Mouse (Mus musculus) heart, postnatal 0 days (tissue): ENCODE measurements around the gene Cebpzos. TPM values are rescaled to one million over a fixed set of nuclear protein-coding genes. Genes with fewer than 3 reads are reported as not detected.

Experiments used
- ATAC-seq: fragments of 200-750 bp; cut with Nextera tagmentation; 2 replicates; pipeline ENCODE4 v1.8.0; 2017; ENCODE audit warnings: low read depth, moderate number of reproducible peaks, moderate library complexity; ENCODE audit not compliant: insufficient read depth
- DNase-seq: peaks from one replicate; pipeline ENCODE4 v3.0.0-alpha.2; 2016; ENCODE audit warnings: low spot score
- H3K27ac ChIP-seq: fragments of 300-500 bp; sonication (generic); 2 replicates; pipeline ENCODE4 v1.5.1; 2014; ENCODE audit warnings: low read depth, mild to moderate bottlenecking
- H3K27me3 ChIP-seq: fragments of 300-500 bp; sonication (generic); 2 replicates; pipeline ENCODE4 v1.6.1; 2014; ENCODE audit warnings: low read length, mixed read lengths; ENCODE audit not compliant: control insufficient read depth, insufficient read depth
- H3K36me3 ChIP-seq: fragments of 300-500 bp; sonication (generic); replicated peaks from 2 replicates; pipeline ENCODE4 v1.6.1; 2014; ENCODE audit warnings: low read length, mixed read lengths; ENCODE audit not compliant: control insufficient read depth, insufficient read depth
- H3K4me1 ChIP-seq: fragments of 300-500 bp; sonication (generic); 2 replicates; pipeline ENCODE4 v1.6.1; 2014; ENCODE audit warnings: antibody characterized with exemption; ENCODE audit not compliant: control insufficient read depth, insufficient read depth
- H3K4me2 ChIP-seq: fragments of 300-500 bp; sonication (generic); 2 replicates; pipeline ENCODE4 v1.6.1; 2014; ENCODE audit warnings: low read depth, mild to moderate bottlenecking, low read length, moderate library complexity
- H3K4me3 ChIP-seq: fragments of 300-500 bp; sonication (generic); 2 replicates; pipeline ENCODE4 v1.5.1; 2014; ENCODE audit warnings: low read depth, low read length
- H3K9ac ChIP-seq: fragments of 300-500 bp; sonication (generic); replicated peaks from 2 replicates; pipeline ENCODE4 v1.6.1; 2014; ENCODE audit warnings: low read depth, low read length, mixed read lengths
- H3K9me3 ChIP-seq: fragments of 300-500 bp; sonication (generic); replicated peaks from 2 replicates; pipeline ENCODE4 v1.6.1; 2016; ENCODE audit warnings: low read length; ENCODE audit not compliant: control insufficient read depth
- CTCF ChIP-seq: IDR thresholded peaks from 2 replicates; pipeline ENCODE4 v1.5.1; 2016; ENCODE audit warnings: antibody characterized with exemption, control low read depth, low read depth
- EP300 ChIP-seq: IDR thresholded peaks from 2 replicates; pipeline ENCODE4 v1.6.1; 2016; ENCODE audit warnings: antibody characterized with exemption, low read depth
- WGBS: fragments of 180-500 bp; shearing (Covaris S2); extraction: QIAGEN DNeasy Blood & Tissue Kit; methylation state at CpG from one replicate; pipeline ENCODE4 v1.1.7; 2014; 5-methylcytosine and 5-hydroxymethylcytosine counted together
- polyA plus RNA-seq: library from polyadenylated mRNA; unstranded; fragments of >200 nt; fragmentation: Nextera tagmentation; extraction: Ambion mirVana; gene quantifications from 2 replicates; pipeline ENCODE4 v1.2.1, GENCODE M21; 2015
- total RNA-seq: library from RNA; depleted of rRNA; stranded (reverse); fragments of >200 nt; gene quantifications from 2 replicates; pipeline ENCODE4 v1.2.3, GENCODE M21; 2014; ENCODE audit warnings: low replicate concordance

Cebpzos gene
- total and polyA plus RNA-seq, 2 experiments from 2014 or later = 21.4 to 134 TPM

GRCm38 (mm10) chr17:78885286-78886065 is 30.8 kb upstream of the Cebpzos start:
- Histone ChIP-seq H3K4me2 (no peak overlapping the region), H3K27me3 (no peaks in the 10 kb centered on the region), H3K27ac (no peak overlapping the region), H3K36me3 (no peaks in the 10 kb centered on the region; the same call in 1 of the 2 replicates), H3K9ac (no peak overlapping the region), H3K4me1 (peaks cover 8% of the 10 kb centered on the region; the same call in 1 of the 2 replicates), H3K4me3 (no peak overlapping the region), H3K9me3 (peaks cover 5% of the 10 kb centered on the region; the same call in 1 of the 2 replicates)
- 76% methylated on average over 5 of the region's 5 CpGs for WGBS
- DNase-seq = no peak
- TF ChIP-seq EP300 (no peak), CTCF (no peak)
- no peak for ATAC-seq

GRCm38 (mm10) chr17:78888554-78888953 is 27.7 kb upstream of the Cebpzos start:
- no peaks in the 10 kb centered on the region for H3K27me3 ChIP-seq
- no peak overlapping the region for H3K9ac ChIP-seq
- H3K9me3 ChIP-seq = peaks cover 5% of the 10 kb centered on the region; the same call in 1 of the 2 replicates
- ATAC-seq = no peak
- no peaks in the 10 kb centered on the region for H3K36me3 ChIP-seq
- no peaks in the 10 kb centered on the region for H3K4me1 ChIP-seq
- DNase-seq = no peak
- no peak overlapping the region for H3K4me3 ChIP-seq
- H3K4me2 ChIP-seq = no peak overlapping the region
- H3K27ac ChIP-seq = no peak overlapping the region
- WGBS = 80% methylated on average over 4 of the region's 4 CpGs
- no peak for TF ChIP-seq EP300
- TF ChIP-seq CTCF = no peak

- ATAC-seq (no peak), DNase-seq (no peak)
- WGBS = 45% methylated on average over 3 of the region's 3 CpGs
- Histone ChIP-seq H3K4me1 (no peaks in the 10 kb centered on the region), H3K27ac (no peak overlapping the region), H3K4me3 (no peak overlapping the region), H3K4me2 (no peak overlapping the region), H3K36me3 (no peaks in the 10 kb centered on the region), H3K9me3 (peaks cover 5% of the 10 kb centered on the region; the same call in 1 of the 2 replicates), H3K27me3 (no peaks in the 10 kb centered on the region), H3K9ac (no peak overlapping the region)
- TF ChIP-seq EP300 (no peak), CTCF (no peak)
These were observed 27.1 kb upstream of the Cebpzos start for GRCm38 (mm10) chr17:78889184-78889583.

- Histone ChIP-seq H3K9me3 (no peaks in the 10 kb centered on the region), H3K27ac (no peak overlapping the region), H3K27me3 (no peaks in the 10 kb centered on the region), H3K4me2 (no peak overlapping the region), H3K4me3 (no peak overlapping the region), H3K4me1 (no peaks in the 10 kb centered on the region), H3K36me3 (no peaks in the 10 kb centered on the region), H3K9ac (no peak overlapping the region)
- TF ChIP-seq CTCF (no peak), EP300 (no peak)
- DNase-seq = no peak
- ATAC-seq = no peak
- WGBS = 74% methylated on average over 9 of the region's 9 CpGs
These were observed 25.3 kb upstream of the Cebpzos start for GRCm38 (mm10) chr17:78891020-78891419.

- no peak overlapping the region for H3K9ac ChIP-seq
- no peaks in the 10 kb centered on the region for H3K36me3 ChIP-seq
- H3K9me3 ChIP-seq = no peaks in the 10 kb centered on the region
- no peak for DNase-seq
- no peak overlapping the region for H3K27ac ChIP-seq
- no peak for TF ChIP-seq CTCF
- TF ChIP-seq EP300 = no peak
- H3K27me3 ChIP-seq = no peaks in the 10 kb centered on the region
- ATAC-seq = no peak
- H3K4me1 ChIP-seq = no peaks in the 10 kb centered on the region
- peak overlapping the region; percentile 53 for H3K4me2 ChIP-seq
- no peak overlapping the region for H3K4me3 ChIP-seq
- 67% methylated on average over 7 of the region's 7 CpGs for WGBS
These were observed 21.3 kb upstream of the Cebpzos start for GRCm38 (mm10) chr17:78894991-78895390.
